Mouse (Mus musculus): ENCODE results near the gene Celf2. TPM values are rescaled to one million over a fixed set of nuclear protein-coding genes. Genes with fewer than 3 reads are reported as not detected.

Gene Celf2
- polyA plus RNA-seq, 1 experiment from 2014 or later: 182 TPM

GRCm38 (mm10) chr2:7377878-7378277, 131.5 kb downstream of the Celf2 start:
- ATAC-seq: no peak
- Histone ChIP-seq H3K36me3 (no peaks in the 10 kb centered on the region), H3K27me3 (no peaks in the 10 kb centered on the region), H3K9ac (replicated peaks) (no peak overlapping the region), H3K4me1 (replicated peaks) (no peaks in the 10 kb centered on the region), H3K9me3 (no peaks in the 10 kb centered on the region), H3K27ac (no peak overlapping the region), H3K4me3 (replicated peaks) (no peak overlapping the region), H3K4me2 (replicated peaks) (no peak overlapping the region)
- WGBS: 97% methylated on average over 1 of the region's 1 CpGs

- Histone ChIP-seq H3K9ac (replicated peaks) (no peak overlapping the region), H3K27ac (no peak overlapping the region), H3K27me3 (no peaks in the 10 kb centered on the region), H3K9me3 (no peaks in the 10 kb centered on the region), H3K4me1 (replicated peaks) (no peaks in the 10 kb centered on the region), H3K36me3 (no peaks in the 10 kb centered on the region), H3K4me2 (replicated peaks) (no peak overlapping the region), H3K4me3 (replicated peaks) (no peak overlapping the region)
- ATAC-seq: no peak
- WGBS: 87% methylated on average over 4 of the region's 4 CpGs
These were observed 141.6 kb downstream of the Celf2 start for GRCm38 (mm10) chr2:7367738-7368137.

DNA sequence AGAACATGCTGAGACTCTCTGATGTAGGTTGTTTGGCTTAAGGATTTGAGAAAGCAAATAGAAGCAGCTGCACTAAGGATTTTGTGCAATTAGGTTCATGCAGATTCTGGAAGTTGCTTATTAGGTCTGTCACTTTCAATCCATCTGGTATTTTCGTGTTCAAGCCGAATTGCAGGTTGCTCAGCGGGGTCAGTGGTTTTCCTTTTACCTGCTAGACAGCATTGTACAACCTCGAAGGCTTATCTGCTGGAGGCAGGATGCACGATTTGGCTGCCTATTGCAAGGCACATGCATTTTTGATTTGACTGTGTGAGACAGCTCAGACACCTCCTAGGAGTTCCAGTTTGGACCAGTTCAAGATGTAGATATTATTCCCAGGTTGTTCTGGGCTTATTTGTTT, 149.8 kb downstream of the Celf2 start:
- no peak for ATAC-seq
- Histone ChIP-seq H3K4me3 (replicated peaks) (no peak overlapping the region), H3K9me3 (no peaks in the 10 kb centered on the region), H3K9ac (replicated peaks) (no peak overlapping the region), H3K27me3 (no peaks in the 10 kb centered on the region), H3K36me3 (no peaks in the 10 kb centered on the region), H3K27ac (no peak overlapping the region), H3K4me2 (replicated peaks) (no peak overlapping the region), H3K4me1 (replicated peaks) (no peaks in the 10 kb centered on the region)
- whole genome bisulfite sequencing: 60% methylated on average over 5 of the region's 5 CpGs

DNA sequence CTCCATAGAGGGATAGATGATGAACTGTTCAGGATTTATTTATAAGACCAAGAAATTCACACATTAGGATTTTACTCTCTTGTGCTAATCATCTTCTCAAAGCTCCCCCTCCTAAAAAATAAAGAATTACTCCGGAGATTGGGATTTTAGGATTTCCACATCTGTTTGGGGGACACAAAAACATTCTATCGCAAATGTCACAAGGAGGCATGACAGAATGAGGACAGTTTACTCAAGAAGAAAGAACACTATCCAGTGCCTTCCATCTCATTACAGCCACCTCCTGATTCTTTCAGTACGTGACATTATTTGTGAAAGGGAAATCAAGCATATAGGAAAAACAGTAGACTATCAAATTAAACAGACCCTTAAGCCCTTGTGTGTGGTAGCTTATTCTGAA, 150.5 kb downstream of the Celf2 start:
- Histone ChIP-seq H3K4me1 (replicated peaks) (no peaks in the 10 kb centered on the region), H3K36me3 (no peaks in the 10 kb centered on the region), H3K4me3 (replicated peaks) (no peak overlapping the region), H3K9ac (replicated peaks) (no peak overlapping the region), H3K9me3 (no peaks in the 10 kb centered on the region), H3K4me2 (replicated peaks) (no peak overlapping the region), H3K27me3 (no peaks in the 10 kb centered on the region), H3K27ac (no peak overlapping the region)
- ATAC-seq: no peak
- WGBS: 72% methylated on average over 3 of the region's 3 CpGs

DNA sequence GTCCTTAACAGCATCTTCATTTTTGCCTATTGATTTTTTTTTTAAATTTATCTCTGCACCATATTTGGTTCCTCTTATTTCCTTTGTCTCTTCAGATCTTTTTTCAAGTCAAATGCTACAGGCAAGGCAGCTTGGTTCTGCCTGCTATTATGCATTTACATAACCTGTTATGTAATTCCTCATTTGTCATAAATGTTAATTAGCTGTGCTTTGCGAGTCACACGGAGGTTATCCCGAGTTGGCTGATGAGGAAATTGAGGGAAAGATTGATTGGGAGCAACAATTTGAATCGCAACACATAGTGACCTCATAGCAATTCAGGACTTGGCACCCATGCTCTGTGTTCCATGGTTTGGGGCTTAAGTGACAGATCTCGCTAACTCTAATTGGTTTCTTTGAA, 158.1 kb downstream of the Celf2 start:
- ATAC-seq: no peak
- Histone ChIP-seq H3K36me3 (no peaks in the 10 kb centered on the region), H3K27ac (no peak overlapping the region), H3K4me2 (replicated peaks) (no peak overlapping the region), H3K27me3 (no peaks in the 10 kb centered on the region), H3K9ac (replicated peaks) (no peak overlapping the region), H3K9me3 (no peaks in the 10 kb centered on the region), H3K4me1 (replicated peaks) (no peaks in the 10 kb centered on the region), H3K4me3 (replicated peaks) (no peak overlapping the region)
- WGBS: 89% methylated on average over 5 of the region's 5 CpGs

DNA sequence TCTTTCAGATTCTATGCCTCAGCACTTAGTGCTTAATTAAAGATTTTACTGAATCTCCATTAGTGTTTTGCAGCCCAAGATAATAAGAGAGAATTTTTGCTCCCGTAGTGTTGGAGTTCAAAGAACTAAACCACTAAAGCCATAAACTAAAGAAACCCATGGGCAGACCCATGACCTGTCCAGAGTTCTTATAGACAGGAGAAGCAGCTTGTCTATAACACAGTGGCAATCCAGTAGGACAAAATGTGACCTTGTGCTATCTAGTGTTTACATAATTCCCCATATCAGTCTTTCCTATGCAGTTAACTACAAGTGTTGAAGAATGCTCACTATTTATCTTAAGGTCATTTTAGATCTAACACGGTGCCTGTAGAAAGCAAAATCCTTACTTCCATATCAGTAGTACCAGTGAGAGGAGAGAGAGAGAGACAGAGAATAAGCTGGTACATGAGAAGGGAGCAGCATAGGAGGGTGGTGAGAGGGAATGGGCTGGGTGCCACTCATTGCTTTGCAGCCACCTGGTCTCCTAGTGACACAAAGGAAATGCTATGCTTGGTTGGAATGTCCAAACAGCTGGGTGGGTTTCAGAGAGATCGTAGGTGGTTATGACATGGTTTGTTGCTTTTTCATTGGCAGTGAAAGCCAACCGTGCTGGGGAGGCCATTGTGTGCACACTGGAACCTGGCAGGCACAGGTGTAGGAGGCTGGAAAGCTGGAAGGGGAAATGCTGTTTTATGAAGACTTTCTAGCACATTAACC, 162.5 kb downstream of the Celf2 start:
- Histone ChIP-seq H3K4me2 (replicated peaks) (no peak overlapping the region), H3K27me3 (no peaks in the 10 kb centered on the region), H3K9ac (replicated peaks) (no peak overlapping the region), H3K4me1 (replicated peaks) (no peaks in the 10 kb centered on the region), H3K4me3 (replicated peaks) (no peak overlapping the region), H3K36me3 (no peaks in the 10 kb centered on the region), H3K27ac (no peak overlapping the region), H3K9me3 (no peaks in the 10 kb centered on the region)
- 82% methylated on average over 4 of the region's 4 CpGs for WGBS
- no peak for ATAC-seq

DNA sequence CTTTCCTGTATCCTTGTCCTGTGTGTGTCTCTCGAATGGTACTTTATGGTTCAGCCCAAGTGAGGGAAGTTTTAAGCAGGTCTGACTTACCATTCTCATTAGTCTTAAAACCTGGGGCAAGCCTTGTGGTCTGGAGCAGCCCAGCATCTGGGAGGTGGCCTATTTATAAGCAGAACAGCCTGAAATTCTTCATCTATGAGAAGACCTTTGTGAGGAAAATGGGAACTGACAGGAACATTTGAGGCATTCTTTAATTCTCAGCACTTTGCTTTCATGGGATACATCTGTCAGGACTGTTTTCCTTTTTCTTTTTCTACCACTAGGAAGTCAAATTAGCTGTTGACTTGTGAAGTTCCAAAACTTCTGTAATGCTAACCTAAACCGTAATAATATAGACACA, 164.4 kb downstream of the Celf2 start:
- H3K9me3 ChIP-seq: no peaks in the 10 kb centered on the region
- no peak overlapping the region for H3K9ac ChIP-seq (replicated peaks)
- H3K4me2 ChIP-seq (replicated peaks): no peak overlapping the region
- no peaks in the 10 kb centered on the region for H3K4me1 ChIP-seq (replicated peaks)
- H3K4me3 ChIP-seq (replicated peaks): no peak overlapping the region
- no peaks in the 10 kb centered on the region for H3K27me3 ChIP-seq
- H3K36me3 ChIP-seq: no peaks in the 10 kb centered on the region
- H3K27ac ChIP-seq: no peak overlapping the region
- no peak for ATAC-seq
- 91% methylated on average over 2 of the region's 2 CpGs for whole genome bisulfite sequencing

GRCm38 (mm10) chr2:7342911-7343478, 166.4 kb downstream of the Celf2 start:
- Histone ChIP-seq H3K4me2 (replicated peaks) (no peak overlapping the region), H3K27me3 (no peaks in the 10 kb centered on the region), H3K27ac (no peak overlapping the region), H3K4me1 (replicated peaks) (no peaks in the 10 kb centered on the region), H3K4me3 (replicated peaks) (no peak overlapping the region), H3K9ac (replicated peaks) (no peak overlapping the region), H3K36me3 (no peaks in the 10 kb centered on the region), H3K9me3 (no peaks in the 10 kb centered on the region)
- no peak for ATAC-seq
- 59% methylated on average over 8 of the region's 8 CpGs for WGBS

DNA sequence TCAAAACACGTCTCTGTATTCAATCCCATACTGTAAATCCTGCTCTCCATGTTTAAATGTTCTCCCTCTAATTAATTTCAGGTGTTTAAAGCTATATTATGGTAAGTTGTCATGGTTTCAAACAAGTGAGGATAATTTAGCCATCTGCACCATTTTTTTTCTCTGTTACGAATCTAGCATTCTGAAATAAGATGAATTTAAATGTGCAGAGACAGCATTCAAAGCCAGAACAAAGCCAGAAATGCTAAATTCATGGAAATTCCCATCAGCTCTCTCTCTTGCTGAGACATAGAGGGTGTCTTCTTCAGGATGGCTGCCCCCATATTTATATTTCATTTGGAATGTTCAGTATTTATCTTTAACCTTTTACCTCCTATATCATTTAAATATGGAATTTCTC, 174.5 kb downstream of the Celf2 start:
- Histone ChIP-seq H3K27ac (no peak overlapping the region), H3K4me3 (replicated peaks) (no peak overlapping the region), H3K27me3 (no peaks in the 10 kb centered on the region), H3K9ac (replicated peaks) (no peak overlapping the region), H3K4me1 (replicated peaks) (no peaks in the 10 kb centered on the region), H3K4me2 (replicated peaks) (no peak overlapping the region), H3K9me3 (no peaks in the 10 kb centered on the region), H3K36me3 (no peaks in the 10 kb centered on the region)
- 86% methylated on average over 2 of the region's 2 CpGs for WGBS
- ATAC-seq: no peak

- 76% methylated on average over 8 of the region's 8 CpGs for WGBS
- H3K9ac ChIP-seq (replicated peaks): no peak overlapping the region
These were observed 181.1 kb downstream of the Celf2 start for GRCm38 (mm10) chr2:7328018-7328899.

GRCm38 (mm10) chr2:7319760-7320159, 189.6 kb downstream of the Celf2 start:
- Histone ChIP-seq H3K27me3 (no peaks in the 10 kb centered on the region), H3K9ac (replicated peaks) (no peak overlapping the region), H3K4me1 (replicated peaks) (peaks cover 11% of the 10 kb centered on the region), H3K27ac (no peak overlapping the region), H3K4me2 (replicated peaks) (no peak overlapping the region), H3K4me3 (replicated peaks) (no peak overlapping the region), H3K9me3 (no peaks in the 10 kb centered on the region), H3K36me3 (no peaks in the 10 kb centered on the region)
- 27% methylated on average over 3 of the region's 3 CpGs for WGBS
- no peak for ATAC-seq

More at GRCm38 (mm10) chr2:7328018-7328899, 181.1 kb downstream of the Celf2 start:
- no peak for ATAC-seq
- Histone ChIP-seq H3K4me2 (replicated peaks) (no peak overlapping the region), H3K9me3 (no peaks in the 10 kb centered on the region), H3K27me3 (no peaks in the 10 kb centered on the region), H3K4me1 (replicated peaks) (no peaks in the 10 kb centered on the region), H3K27ac (no peak overlapping the region), H3K36me3 (no peaks in the 10 kb centered on the region), H3K4me3 (replicated peaks) (no peak overlapping the region)

DNA sequence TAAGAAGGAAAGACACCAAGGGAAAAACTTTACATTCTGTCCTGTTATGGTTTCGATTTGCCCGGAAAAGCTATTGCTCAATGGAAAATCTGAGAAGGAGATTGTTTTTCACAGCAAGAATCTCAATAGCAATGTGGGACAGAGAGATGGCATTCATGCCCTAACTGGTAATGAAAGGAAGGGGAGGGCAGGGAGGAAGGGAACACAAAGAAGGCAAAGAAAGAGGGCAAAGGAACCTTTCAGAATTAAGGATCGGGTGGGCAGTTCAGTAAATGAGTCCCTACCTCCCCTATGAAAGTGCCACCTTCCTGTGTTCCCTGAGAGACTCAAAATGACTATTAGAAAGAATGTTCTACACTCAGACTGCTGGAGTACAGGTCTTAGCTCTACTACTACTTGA, 197.6 kb downstream of the Celf2 start:
- H3K4me2 ChIP-seq (replicated peaks): no peak overlapping the region
- no peak overlapping the region for H3K9ac ChIP-seq (replicated peaks)
- 41% methylated on average over 3 of the region's 3 CpGs for WGBS
- H3K4me3 ChIP-seq (replicated peaks): no peak overlapping the region
- H3K36me3 ChIP-seq: no peaks in the 10 kb centered on the region
- H3K9me3 ChIP-seq: no peaks in the 10 kb centered on the region
- no peak for ATAC-seq
- H3K4me1 ChIP-seq (replicated peaks): peaks cover 40% of the 10 kb centered on the region
- no peak overlapping the region for H3K27ac ChIP-seq
- no peaks in the 10 kb centered on the region for H3K27me3 ChIP-seq
